In the genomic region with DNA sequence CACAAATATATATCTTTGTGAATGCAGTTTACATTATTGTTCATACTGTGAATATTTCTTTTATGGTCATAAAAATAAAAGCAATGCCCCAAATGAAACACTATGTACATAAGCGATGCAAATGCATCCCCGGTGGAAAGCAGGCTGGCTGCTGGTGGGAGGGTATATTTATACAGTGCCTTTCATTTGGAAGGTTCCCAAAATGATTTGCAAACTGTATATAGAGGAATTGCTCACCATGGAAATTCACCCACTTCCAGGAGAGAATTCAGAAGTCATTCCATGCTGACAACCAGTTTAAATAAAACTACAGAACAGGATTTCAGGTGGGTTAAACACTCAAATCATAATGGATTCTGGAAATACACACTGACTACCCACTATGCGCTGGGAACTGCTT, we compare ENCODE assay signal across 27 mouse cellular contexts. TPM values are rescaled to one million over a fixed set of nuclear protein-coding genes. Genes with fewer than 3 reads are reported as not detected.
DNase-seq lines count a peak whose midpoint lies in the region; ATAC-seq lines count a peak whose summit lies in the region.
"Had no signal": no experiment of that assay in that cellular context is flagged by ENCODE, and none has a peak within 500 bp of the region (broad histone marks: within the 10 kb centered on the region; RNA-seq: fewer than 3 reads in every experiment).

No protein-coding gene starts in this region.

- intact Hi-C loops in left cerebral cortex, postnatal 14 days (cut with DNase I): no loop called here
- intact Hi-C loops in left cerebral cortex, postnatal 36 days (cut with DNase I): no loop called here

- H3K9me3 ChIP-seq in hindbrain, embryonic 16.5 days (ENCODE audit: control insufficient read depth, low read length): no peaks in the 10 kb centered on the region
- H3K9me3 ChIP-seq: embryonic facial prominence, embryonic 13.5 days; embryonic facial prominence, embryonic 15.5 days; forebrain, embryonic 10.5 days; forebrain, embryonic 12.5 days had no signal

- peak; percentile 80 for ATAC-seq in frontal cortex, adult (ENCODE audit: low TSS enrichment)
- no peak for ATAC-seq in hindbrain, embryonic 16.5 days
- ATAC-seq: forebrain, embryonic 14.5 days; forebrain, embryonic 16.5 days had no signal

- no peak overlapping the region for H3K9ac ChIP-seq in hindbrain, embryonic 16.5 days (ENCODE audit: low read depth, low read length)
- H3K9ac ChIP-seq: embryonic facial prominence, embryonic 13.5 days; embryonic facial prominence, embryonic 15.5 days; forebrain, embryonic 12.5 days had no signal

- 70% methylated on average over 3 of the region's 3 CpGs for WGBS in hindbrain, embryonic 16.5 days

- no peak overlapping the region for H3K4me3 ChIP-seq in hindbrain, embryonic 16.5 days (ENCODE audit: low read length)
- H3K4me3 ChIP-seq: embryonic facial prominence, embryonic 13.5 days; embryonic facial prominence, embryonic 15.5 days; erythroblast, embryonic 14.5 days; forebrain, embryonic 10.5 days; forebrain, embryonic 12.5 days had no signal

- H3K4me2 ChIP-seq in hindbrain, embryonic 16.5 days (ENCODE audit: low read length): no peak overlapping the region
- H3K4me2 ChIP-seq: embryonic facial prominence, embryonic 13.5 days; embryonic facial prominence, embryonic 15.5 days; forebrain, embryonic 12.5 days had no signal

- H3K4me1 ChIP-seq in hindbrain, embryonic 16.5 days (ENCODE audit: control insufficient read depth, insufficient read depth, low read depth, low read length): no peaks in the 10 kb centered on the region
- H3K4me1 ChIP-seq: embryonic facial prominence, embryonic 13.5 days; embryonic facial prominence, embryonic 15.5 days; forebrain, embryonic 10.5 days; forebrain, embryonic 12.5 days had no signal

- no peaks in the 10 kb centered on the region for H3K27me3 ChIP-seq in hindbrain, embryonic 16.5 days (replicated peaks; ENCODE audit: control insufficient read depth, insufficient read depth, low read length)
- H3K27me3 ChIP-seq: embryonic facial prominence, embryonic 15.5 days; forebrain, embryonic 12.5 days had no signal

- no peaks in the 10 kb centered on the region for H3K36me3 ChIP-seq in hindbrain, embryonic 16.5 days (ENCODE audit: control insufficient read depth, insufficient read depth, low read length)
- H3K36me3 ChIP-seq: embryonic facial prominence, embryonic 13.5 days; embryonic facial prominence, embryonic 15.5 days; forebrain, embryonic 10.5 days; forebrain, embryonic 12.5 days had no signal

- no peak overlapping the region for H3K27ac ChIP-seq in hindbrain, embryonic 16.5 days (ENCODE audit: low read depth, low read length)
- H3K27ac ChIP-seq: embryonic facial prominence, embryonic 13.5 days; embryonic facial prominence, embryonic 15.5 days; forebrain, embryonic 10.5 days; forebrain, embryonic 12.5 days had no signal

- no peak for DNase-seq in frontal cortex, postnatal 14 days (ENCODE audit: low spot score in 2 of 2)
- DNase-seq in left cerebral cortex, postnatal 14 days (ENCODE audit: low spot score in 2 of 2): peak; percentile 14 to 58
- DNase-seq in left cerebral cortex, postnatal 36 days (ENCODE audit: low spot score in 2 of 2): no peak
- peak; percentile 42 for DNase-seq in 3T3-L1 (ENCODE audit: low read depth, low spot score)
- DNase-seq in telencephalon, adult 2 months (ENCODE audit: low read depth, low spot score): peak; percentile 64
- DNase-seq: adrenal gland, adult 2 months; adrenal gland, postnatal 10 days; adrenal gland, postnatal 25 days; cerebellum, adult 11-12 months; cerebellum, adult 8-10 months; cerebellum, adult 9-11 months; cerebellum, postnatal 14 days; cerebellum, postnatal 36 days; embryo, embryonic 11 days had no signal

RNA-seq across cellular contexts. Expression of a gene that starts 4.6 kb away (rescaled TPM):
- 10 to 100 TPM; 31.9 to 36.4 TPM for total RNA-seq in left cerebral cortex, postnatal 14 days (2021)
- total RNA-seq in left cerebral cortex, postnatal 36 days (2021): 10 to 100 TPM; 28.0 to 39.0 TPM
- polyA plus RNA-seq in hindbrain, embryonic 16.5 days (2015; fragmentation: Nextera tagmentation; extraction: Ambion mirVana): 4.4 and 4.8 TPM in 2 replicates
- total RNA-seq: common myeloid progenitor, adult 5-6 weeks; ES-E14; MEL had no signal
- polyA plus RNA-seq: adrenal gland, adult 2 months; C2C12; erythroblast, embryonic 14.5 days had no signal

Comparison
In these comparisons a context has a peak if more than half of its experiments do, and no peak if none do; other contexts are left out.
1. DNase-seq: peak in left cerebral cortex, postnatal 14 days (2 of 2), 3T3-L1 (single experiment) and telencephalon, adult 2 months (single experiment); none in frontal cortex, postnatal 14 days (0 of 2) and left cerebral cortex, postnatal 36 days (0 of 2).